Mouse (Mus musculus) Muller cell, postnatal 12 days (primary cell): ENCODE results near the gene Zbtb38.

Source experiments
- DNase-seq: peaks from one replicate; pipeline ENCODE4 v3.0.0-alpha.2; 2015; ENCODE audit errors: inconsistent ontology term

Gene Zbtb38

GRCm38 (mm10) chr9:96758749-96759597 lies 6.3 kb upstream of the Zbtb38 start:
- peak; percentile 84 for DNase-seq

GRCm38 (mm10) chr9:96756638-96757435 lies 4.2 kb upstream of the Zbtb38 start:
- no peak for DNase-seq

GRCm38 (mm10) chr9:96755761-96756160 lies 3.1 kb upstream of the Zbtb38 start:
- no peak for DNase-seq

- DNase-seq: no peak
Measured at GRCm38 (mm10) chr9:96754625-96754969, 2.0 kb upstream of the Zbtb38 start.

GRCm38 (mm10) chr9:96753921-96754624 lies 1.4 kb upstream of the Zbtb38 start:
- no peak for DNase-seq

GRCm38 (mm10) chr9:96753392-96753791 lies 761 bp upstream of the Zbtb38 start:
- DNase-seq: no peak

GRCm38 (mm10) chr9:96751821-96752602 lies 619 bp downstream of the Zbtb38 start:
- no peak for DNase-seq

GRCm38 (mm10) chr9:96750636-96751035 lies 2.0 kb downstream of the Zbtb38 start:
- DNase-seq: no peak

- DNase-seq: no peak
Measured at GRCm38 (mm10) chr9:96746527-96746926, 6.1 kb downstream of the Zbtb38 start.

- no peak for DNase-seq
Measured at GRCm38 (mm10) chr9:96744909-96745308, 7.7 kb downstream of the Zbtb38 start.

- no peak for DNase-seq
Measured at GRCm38 (mm10) chr9:96741365-96742085, 11.1 kb downstream of the Zbtb38 start.

GRCm38 (mm10) chr9:96740712-96741364 lies 11.8 kb downstream of the Zbtb38 start:
- DNase-seq: no peak

GRCm38 (mm10) chr9:96739808-96740711 lies 12.6 kb downstream of the Zbtb38 start:
- no peak for DNase-seq

GRCm38 (mm10) chr9:96738563-96739355 lies 13.9 kb downstream of the Zbtb38 start:
- no peak for DNase-seq

- no peak for DNase-seq
Measured at GRCm38 (mm10) chr9:96735946-96736345, 16.7 kb downstream of the Zbtb38 start.

- DNase-seq: no peak
Measured at GRCm38 (mm10) chr9:96733425-96733717, 19.3 kb downstream of the Zbtb38 start.

GRCm38 (mm10) chr9:96732644-96733424 lies 19.8 kb downstream of the Zbtb38 start:
- DNase-seq: no peak
